Mouse (Mus musculus): Measurements from ENCODE around the gene Adgrf5.
A peak's percentile ranks its signal among the peaks of the same experiment; 100 is the strongest.
"Not testable (repeated sequence)": the region's sequence is repeated elsewhere in the genome, so short reads cannot be mapped to it uniquely, and the experiment has no call there.

The Adgrf5 gene

GRCm38 (mm10) chr17:43460245-43461181 lies 100.3 kb downstream of the Adgrf5 start:
- DNase-seq (ENCODE audit: low read depth, low spot score): peak; percentile 57
- no peaks in the 10 kb centered on the region for H3K36me3 ChIP-seq (ENCODE audit: control insufficient read depth, insufficient read depth, low read length, poor library complexity, severe bottlenecking)
- H3K27me3 ChIP-seq (ENCODE audit: control insufficient read depth, insufficient read depth, low read length, poor library complexity, severe bottlenecking): no peaks in the 10 kb centered on the region

GRCm38 (mm10) chr17:43470039-43470438 lies 109.8 kb downstream of the Adgrf5 start:
- Histone ChIP-seq H3K27me3 (ENCODE audit: control insufficient read depth, insufficient read depth, low read length, poor library complexity, severe bottlenecking) (no peaks in the 10 kb centered on the region; the same call in 1 of the 2 replicates), H3K36me3 (ENCODE audit: control insufficient read depth, insufficient read depth, low read length, poor library complexity, severe bottlenecking) (no peaks in the 10 kb centered on the region)
- DNase-seq (ENCODE audit: low read depth, low spot score): no peak

GRCm38 (mm10) chr17:43472558-43472957 lies 112.3 kb downstream of the Adgrf5 start:
- DNase-seq (ENCODE audit: low read depth, low spot score): no peak
- Histone ChIP-seq H3K27me3 (ENCODE audit: control insufficient read depth, insufficient read depth, low read length, poor library complexity, severe bottlenecking) (no peaks in the 10 kb centered on the region; the same call in 1 of the 2 replicates), H3K36me3 (ENCODE audit: control insufficient read depth, insufficient read depth, low read length, poor library complexity, severe bottlenecking) (no peaks in the 10 kb centered on the region)

GRCm38 (mm10) chr17:43474775-43475174 lies 114.5 kb downstream of the Adgrf5 start:
- Histone ChIP-seq H3K27me3 (ENCODE audit: control insufficient read depth, insufficient read depth, low read length, poor library complexity, severe bottlenecking) (no peaks in the 10 kb centered on the region), H3K36me3 (ENCODE audit: control insufficient read depth, insufficient read depth, low read length, poor library complexity, severe bottlenecking) (no peaks in the 10 kb centered on the region)
- no peak for DNase-seq (ENCODE audit: low read depth, low spot score)

DNA sequence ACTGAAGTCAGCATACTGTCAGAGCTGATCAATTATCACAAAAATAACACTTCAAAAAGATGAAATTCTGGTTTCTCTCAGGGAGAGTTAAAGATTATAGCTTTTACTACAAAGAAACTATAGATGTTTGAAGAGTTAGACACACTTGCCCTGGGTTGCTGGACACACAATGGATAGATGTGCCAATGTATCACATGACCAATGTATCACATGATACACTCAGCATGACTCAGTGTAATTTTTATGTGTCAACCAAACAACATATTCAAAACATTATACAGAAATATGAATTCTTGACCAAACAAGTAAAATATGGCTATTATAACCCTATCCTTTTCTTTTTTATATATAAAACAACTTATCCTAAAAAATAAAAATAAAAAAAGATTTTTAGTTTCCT lies 117.4 kb downstream of the Adgrf5 start:
- Histone ChIP-seq H3K36me3 (ENCODE audit: control insufficient read depth, insufficient read depth, low read length, poor library complexity, severe bottlenecking) (no peaks in the 10 kb centered on the region), H3K27me3 (ENCODE audit: control insufficient read depth, insufficient read depth, low read length, poor library complexity, severe bottlenecking) (no peaks in the 10 kb centered on the region)
- no peak for DNase-seq (ENCODE audit: low read depth, low spot score)

DNA sequence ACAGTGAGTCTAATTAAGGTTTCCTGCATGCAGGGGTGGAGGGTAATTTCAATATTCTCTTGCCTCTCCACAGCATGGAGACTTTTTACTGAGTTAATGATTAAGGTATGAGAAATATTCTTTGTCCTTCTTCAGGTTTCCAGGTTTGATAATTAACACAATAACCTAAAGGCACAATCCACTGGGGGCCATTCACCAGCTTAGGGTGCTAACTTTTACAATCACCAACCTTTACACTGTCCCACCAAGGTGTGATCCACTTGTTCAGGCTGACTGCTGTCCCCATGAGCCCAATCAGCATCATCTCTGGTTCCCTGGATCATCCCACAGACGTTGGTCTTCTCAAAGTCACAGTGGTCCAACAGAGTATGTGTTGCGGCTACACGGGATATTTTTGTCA lies 125.7 kb downstream of the Adgrf5 start:
- no peaks in the 10 kb centered on the region for H3K36me3 ChIP-seq (ENCODE audit: control insufficient read depth, insufficient read depth, low read length, poor library complexity, severe bottlenecking)
- DNase-seq (ENCODE audit: low read depth, low spot score): no peak
- H3K27me3 ChIP-seq (ENCODE audit: control insufficient read depth, insufficient read depth, low read length, poor library complexity, severe bottlenecking): no peaks in the 10 kb centered on the region

DNA sequence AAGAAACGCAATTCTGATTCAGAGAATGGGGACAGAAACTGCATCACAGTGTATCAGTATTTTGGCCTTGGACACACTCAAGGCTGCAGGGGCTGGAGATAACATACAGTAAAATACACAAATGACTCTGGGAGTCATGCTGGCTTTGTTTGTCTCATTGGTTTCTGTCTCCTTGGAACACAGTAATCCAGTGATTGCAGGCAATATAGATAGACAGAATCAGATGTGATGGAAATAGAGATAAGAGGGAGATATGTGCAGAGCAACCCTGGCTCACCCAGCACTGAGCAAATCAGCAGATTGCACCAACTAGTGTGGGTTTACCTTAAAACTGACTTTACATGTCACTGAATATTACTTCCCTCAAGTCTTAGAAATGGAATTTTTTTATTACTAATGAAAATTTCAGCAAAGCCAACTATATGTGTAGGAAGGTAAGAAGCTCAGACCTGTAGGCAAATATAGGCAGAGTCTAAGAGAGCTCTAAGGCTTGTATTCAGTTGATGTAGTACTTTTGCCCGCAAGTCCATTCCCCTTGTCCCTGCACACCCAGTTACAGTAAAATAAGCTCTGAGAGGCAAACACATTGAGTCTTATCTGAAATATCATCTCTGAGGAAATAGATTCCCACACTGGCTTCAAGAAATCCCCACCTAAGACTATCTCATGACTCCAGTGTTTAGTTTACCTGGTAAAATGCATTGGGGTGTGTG lies 128.3 kb downstream of the Adgrf5 start:
- H3K36me3 ChIP-seq (ENCODE audit: control insufficient read depth, insufficient read depth, low read length, poor library complexity, severe bottlenecking): no peaks in the 10 kb centered on the region
- DNase-seq (ENCODE audit: low read depth, low spot score): no peak
- no peaks in the 10 kb centered on the region for H3K27me3 ChIP-seq (ENCODE audit: control insufficient read depth, insufficient read depth, low read length, poor library complexity, severe bottlenecking)

GRCm38 (mm10) chr17:43490371-43490770 lies 130.1 kb downstream of the Adgrf5 start:
- not testable (repeated sequence) for DNase-seq (ENCODE audit: low read depth, low spot score); H3K27me3 ChIP-seq (ENCODE audit: control insufficient read depth, insufficient read depth, low read length, poor library complexity, severe bottlenecking); H3K36me3 ChIP-seq (ENCODE audit: control insufficient read depth, insufficient read depth, low read length, poor library complexity, severe bottlenecking)

- DNase-seq (ENCODE audit: low read depth, low spot score): no peak
Observed at GRCm38 (mm10) chr17:43495502-43495901, 135.3 kb downstream of the Adgrf5 start.

DNA sequence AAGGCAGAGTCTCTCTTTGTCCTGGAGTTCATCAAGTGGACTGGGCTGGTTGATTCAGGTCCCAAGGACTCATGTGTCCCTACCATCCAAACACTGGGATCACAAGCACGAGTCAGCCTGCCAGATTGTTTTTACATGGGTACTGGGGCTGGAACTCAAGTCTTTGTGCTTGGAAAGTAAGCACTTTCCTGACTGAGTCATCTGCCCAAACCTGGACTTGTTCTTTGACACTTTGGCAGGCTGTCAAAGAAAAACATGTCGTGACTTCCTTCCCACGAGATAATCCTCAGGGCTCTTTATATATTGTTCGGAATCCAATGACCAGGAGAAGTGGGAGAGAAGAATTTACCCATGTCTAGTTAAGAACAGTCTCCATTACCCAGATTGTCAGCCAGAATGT lies 137.3 kb downstream of the Adgrf5 start:
- H3K36me3 ChIP-seq (ENCODE audit: control insufficient read depth, insufficient read depth, low read length, poor library complexity, severe bottlenecking): no peaks in the 10 kb centered on the region
- no peaks in the 10 kb centered on the region for H3K27me3 ChIP-seq (ENCODE audit: control insufficient read depth, insufficient read depth, low read length, poor library complexity, severe bottlenecking)
- DNase-seq (ENCODE audit: low read depth, low spot score): no peak

More at GRCm38 (mm10) chr17:43495502-43495901, 135.3 kb downstream of the Adgrf5 start:
- no peaks in the 10 kb centered on the region for H3K27me3 ChIP-seq (ENCODE audit: control insufficient read depth, insufficient read depth, low read length, poor library complexity, severe bottlenecking)
- no peaks in the 10 kb centered on the region for H3K36me3 ChIP-seq (ENCODE audit: control insufficient read depth, insufficient read depth, low read length, poor library complexity, severe bottlenecking)

GRCm38 (mm10) chr17:43500513-43500912 lies 140.3 kb downstream of the Adgrf5 start:
- Histone ChIP-seq H3K27me3 (ENCODE audit: control insufficient read depth, insufficient read depth, low read length, poor library complexity, severe bottlenecking) (no peaks in the 10 kb centered on the region), H3K36me3 (ENCODE audit: control insufficient read depth, insufficient read depth, low read length, poor library complexity, severe bottlenecking) (no peaks in the 10 kb centered on the region)
- DNase-seq (ENCODE audit: low read depth, low spot score): no peak

DNA sequence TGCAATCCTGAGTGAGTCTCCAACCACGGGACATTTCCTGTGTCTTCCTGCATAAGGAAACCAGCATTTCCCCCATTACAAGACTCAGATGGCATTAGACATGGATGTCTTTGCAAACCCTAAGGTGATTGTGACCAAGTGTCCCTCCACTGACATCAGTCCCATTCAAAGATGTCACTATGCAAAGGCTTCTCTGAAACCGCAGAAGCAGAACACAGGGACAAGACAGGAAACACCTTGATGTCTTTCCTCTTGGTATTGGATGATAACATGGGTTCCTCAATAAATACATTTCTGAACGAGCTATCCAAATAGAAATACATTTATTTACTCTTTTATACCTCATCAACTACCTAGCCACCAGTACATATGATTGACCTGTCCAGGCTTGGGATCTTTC lies 141.0 kb downstream of the Adgrf5 start:
- DNase-seq (ENCODE audit: low read depth, low spot score): no peak
- no peaks in the 10 kb centered on the region for H3K27me3 ChIP-seq (ENCODE audit: control insufficient read depth, insufficient read depth, low read length, poor library complexity, severe bottlenecking)
- no peaks in the 10 kb centered on the region for H3K36me3 ChIP-seq (ENCODE audit: control insufficient read depth, insufficient read depth, low read length, poor library complexity, severe bottlenecking)

GRCm38 (mm10) chr17:43501631-43502030 lies 141.4 kb downstream of the Adgrf5 start:
- Histone ChIP-seq H3K36me3 (ENCODE audit: control insufficient read depth, insufficient read depth, low read length, poor library complexity, severe bottlenecking) (no peaks in the 10 kb centered on the region), H3K27me3 (ENCODE audit: control insufficient read depth, insufficient read depth, low read length, poor library complexity, severe bottlenecking) (no peaks in the 10 kb centered on the region)
- no peak for DNase-seq (ENCODE audit: low read depth, low spot score)

GRCm38 (mm10) chr17:43502592-43502991 lies 142.3 kb downstream of the Adgrf5 start, which contains the start of gene Mep1a:
Gene Mep1a (minus strand): TSS chr17:43502812.
- Histone ChIP-seq H3K36me3 (ENCODE audit: control insufficient read depth, insufficient read depth, low read length, poor library complexity, severe bottlenecking) (no peaks in the 10 kb centered on the region), H3K27me3 (ENCODE audit: control insufficient read depth, insufficient read depth, low read length, poor library complexity, severe bottlenecking) (no peaks in the 10 kb centered on the region)
- no peak for DNase-seq (ENCODE audit: low read depth, low spot score)
